Mouse (Mus musculus): ENCODE measurements around the gene Npc1l1.
A peak's percentile ranks its signal among the peaks of the same experiment; 100 is the strongest.
"Not testable (repeated sequence)": the region's sequence is repeated elsewhere in the genome, so short reads cannot be mapped to it uniquely, and the experiment has no call there.

Gene Npc1l1

GRCm38 (mm10) chr11:6230012-6230411, at the start of gene Npc1l1:
TSS of gene Npc1l1 (minus strand) at chr11:6230143.
- no peak for DNase-seq (ENCODE audit: low read depth, low spot score)

GRCm38 (mm10) chr11:6276466-6276865, 46.5 kb upstream of the Npc1l1 start:
- no peak for DNase-seq (ENCODE audit: low read depth, low spot score)

DNA sequence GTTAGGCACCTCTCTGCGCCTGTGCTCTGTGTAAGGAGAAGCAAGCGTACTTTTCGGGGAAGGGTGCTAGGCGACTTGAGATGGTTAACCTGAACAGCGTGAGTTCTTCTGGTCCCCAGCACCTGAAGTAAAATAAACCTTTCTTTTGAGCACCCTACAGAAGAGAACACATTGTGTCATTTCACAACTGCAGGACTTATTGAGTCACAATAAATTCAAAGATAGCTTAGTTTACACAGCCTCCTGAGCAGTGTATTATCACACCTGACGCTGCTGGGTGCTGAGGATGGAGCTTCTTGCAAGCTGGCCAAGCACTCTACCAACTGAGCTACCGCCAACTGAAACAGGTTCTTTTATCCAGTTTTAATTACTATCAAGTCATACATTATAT, 45.1 kb upstream of the Npc1l1 start:
- DNase-seq (ENCODE audit: low read depth, low spot score): no peak

GRCm38 (mm10) chr11:6274387-6275093, 44.6 kb upstream of the Npc1l1 start, which contains the start of gene Tmed4:
TSS of gene Tmed4 (minus strand) at chr11:6274870.
- peak; percentile 99 for DNase-seq (ENCODE audit: low read depth, low spot score)

- no peak for DNase-seq (ENCODE audit: low read depth, low spot score)
These were observed 43.7 kb upstream of the Npc1l1 start for GRCm38 (mm10) chr11:6273607-6274006.

DNA sequence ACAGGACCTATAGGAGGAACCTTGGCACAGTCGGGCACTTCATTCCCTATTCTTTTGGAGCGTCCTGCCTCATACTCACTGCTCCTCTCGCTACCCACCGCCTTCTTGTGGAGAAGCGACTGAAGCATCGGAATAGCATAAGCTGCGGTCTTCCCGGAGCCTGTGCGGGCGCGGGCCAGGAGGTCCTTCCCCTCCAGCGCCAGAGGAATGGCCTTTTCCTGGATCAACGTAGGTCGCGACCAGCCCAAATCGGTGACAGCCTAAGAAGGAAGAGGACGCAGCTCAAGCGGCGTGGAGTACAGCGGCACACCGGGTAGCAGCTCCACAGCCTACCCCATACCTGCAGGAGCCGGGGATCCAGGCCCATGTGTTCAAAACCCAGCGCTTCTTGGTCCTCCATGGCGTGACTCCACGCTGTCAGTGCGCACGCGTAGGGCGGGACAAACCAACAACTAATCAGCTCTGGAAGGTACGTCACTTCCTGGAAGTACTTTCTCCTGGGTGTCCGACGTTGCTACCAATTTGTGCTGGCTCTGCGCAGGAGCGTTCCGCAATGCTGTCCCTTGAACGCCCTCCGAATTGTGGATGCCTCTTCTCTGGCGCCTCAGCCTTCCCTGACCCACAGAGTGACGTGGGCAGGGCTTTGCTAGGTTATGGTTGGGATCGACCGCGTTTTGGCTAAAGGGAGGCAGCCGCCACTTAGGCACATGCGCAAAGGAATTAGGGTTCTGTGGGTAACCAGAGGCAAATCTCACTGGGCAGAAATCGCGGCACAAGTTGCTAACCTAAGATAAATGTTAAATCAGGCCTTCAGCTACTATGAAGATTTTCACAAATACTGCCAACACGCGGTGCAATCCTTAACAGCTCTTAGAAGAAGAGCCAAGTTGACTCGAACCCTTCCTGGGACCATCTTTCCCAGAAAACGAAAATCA, 37.6 kb upstream of the Npc1l1 start, which contains the start of gene Ddx56:
Gene Ddx56 (minus strand): TSS at position 453 of the 935 bp plus-strand sequence.
- peak; percentile 96 for DNase-seq (ENCODE audit: low read depth, low spot score)

- DNase-seq (ENCODE audit: low read depth, low spot score): no peak
These were observed 36.7 kb upstream of the Npc1l1 start for GRCm38 (mm10) chr11:6266621-6267020.

GRCm38 (mm10) chr11:6261434-6262082, 31.6 kb upstream of the Npc1l1 start:
- DNase-seq (ENCODE audit: low read depth, low spot score): peak; percentile 67

GRCm38 (mm10) chr11:6259413-6259812, 29.5 kb upstream of the Npc1l1 start:
- DNase-seq (ENCODE audit: low read depth, low spot score): no peak

GRCm38 (mm10) chr11:6256490-6257072, 26.6 kb upstream of the Npc1l1 start:
- no peak for DNase-seq (ENCODE audit: low read depth, low spot score)

DNA sequence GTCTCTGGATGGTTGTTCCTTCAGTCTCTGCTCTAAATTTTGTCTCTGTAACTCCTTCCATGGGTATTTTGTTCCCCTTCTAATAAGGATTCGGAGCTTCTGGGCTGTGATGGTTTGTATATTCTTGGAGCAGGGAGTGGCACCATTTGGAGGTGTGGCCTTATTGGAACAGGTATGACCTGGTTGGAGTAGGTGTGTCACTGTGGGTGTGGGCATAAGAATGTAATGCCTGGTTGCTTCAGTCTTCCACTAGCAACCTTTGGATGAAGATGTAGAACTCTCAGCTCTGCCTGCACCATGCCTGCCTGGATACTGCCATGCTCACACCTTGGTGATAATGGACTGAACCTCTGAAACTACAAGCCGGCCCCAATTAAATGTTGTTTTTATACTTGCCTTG, 24.7 kb upstream of the Npc1l1 start:
- DNase-seq (ENCODE audit: low read depth, low spot score): not testable (repeated sequence)

DNA sequence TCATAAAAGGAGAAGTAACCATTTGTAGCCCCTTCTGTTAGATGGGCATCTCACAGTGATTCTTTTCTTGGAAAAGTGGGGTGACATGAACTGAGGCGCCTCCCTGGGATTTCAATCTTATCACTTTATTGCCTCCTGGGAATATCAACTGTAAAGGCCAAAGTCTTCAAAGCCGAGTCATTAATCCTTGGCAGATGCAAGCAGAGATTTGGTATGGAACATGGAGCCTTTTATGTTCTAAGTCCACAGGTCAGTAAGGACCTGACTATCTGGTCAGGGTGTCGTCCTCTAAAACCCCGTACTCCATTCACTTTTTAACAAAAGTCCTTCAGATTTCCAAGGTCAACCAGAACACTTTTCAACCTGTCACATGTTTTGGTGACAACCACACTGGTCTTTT, 22.9 kb upstream of the Npc1l1 start:
- no peak for DNase-seq (ENCODE audit: low read depth, low spot score)

- no peak for DNase-seq (ENCODE audit: low read depth, low spot score)
These were observed 22.3 kb upstream of the Npc1l1 start for GRCm38 (mm10) chr11:6252248-6252647.

GRCm38 (mm10) chr11:6244707-6245106, 14.8 kb upstream of the Npc1l1 start:
- no peak for DNase-seq (ENCODE audit: low read depth, low spot score)

- DNase-seq (ENCODE audit: low read depth, low spot score): no peak
These were observed 3.1 kb upstream of the Npc1l1 start for GRCm38 (mm10) chr11:6233025-6233424.

DNA sequence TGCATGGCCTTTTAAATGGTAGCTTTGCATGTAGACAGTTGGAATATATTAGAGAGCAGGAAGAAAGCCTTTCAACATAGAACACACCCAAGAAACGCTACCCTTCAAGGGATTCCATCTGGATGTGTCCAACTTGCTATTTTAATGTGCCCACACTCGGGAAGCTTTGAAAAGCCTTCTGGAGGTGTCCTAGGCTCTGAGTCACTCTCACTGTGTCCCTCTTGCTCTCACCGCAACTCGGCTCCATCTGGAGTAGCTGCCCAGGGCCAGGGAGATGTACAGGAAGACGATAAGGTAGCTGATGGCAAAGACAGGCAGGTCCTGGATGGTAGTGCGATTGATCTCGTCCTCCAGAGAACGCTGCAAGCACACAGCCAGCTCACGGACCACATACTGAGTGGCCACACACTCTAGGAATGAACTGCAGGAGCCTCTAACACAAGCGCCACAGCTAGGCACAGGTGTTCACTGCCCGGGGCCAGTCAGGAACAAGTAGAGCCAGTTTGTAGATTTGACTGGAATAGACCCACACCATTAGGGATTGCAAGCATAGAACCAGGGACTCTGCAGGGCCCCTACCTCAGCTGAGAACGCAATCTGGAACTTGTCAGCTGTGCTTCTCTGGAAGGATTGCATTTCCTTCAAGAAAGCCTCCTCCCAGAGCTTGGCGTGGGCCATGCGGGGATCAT, 5.3 kb downstream of the Npc1l1 start:
- DNase-seq (ENCODE audit: low read depth, low spot score): no peak

GRCm38 (mm10) chr11:6222187-6222586, 7.8 kb downstream of the Npc1l1 start:
- no peak for DNase-seq (ENCODE audit: low read depth, low spot score)

- no peak for DNase-seq (ENCODE audit: low read depth, low spot score)
These were observed 10.0 kb downstream of the Npc1l1 start for GRCm38 (mm10) chr11:6219967-6220366.

GRCm38 (mm10) chr11:6218189-6218896, 11.6 kb downstream of the Npc1l1 start:
- no peak for DNase-seq (ENCODE audit: low read depth, low spot score)

- DNase-seq (ENCODE audit: low read depth, low spot score): no peak
These were observed 13.1 kb downstream of the Npc1l1 start for GRCm38 (mm10) chr11:6216834-6217233.
